Mouse (Mus musculus) gastrocnemius, postnatal 4 days (tissue): ENCODE measurements around the gene Ube2cbp. TPM values are rescaled to one million over a fixed set of nuclear protein-coding genes. Genes with fewer than 3 reads are reported as not detected.

Experiments
- DNase-seq, 2 experiments: peaks; one replicate each; pipeline ENCODE4 v3.0.0; 2021 to 2022; ENCODE audit warnings: low spot score in 2 of 2, mixed read lengths in 2 of 2
- long read RNA-seq, 2 experiments: library from polyadenylated mRNA; stranded (forward); transcript quantifications; one replicate each; pipeline ENCODE4 v2.0.0; 2021
- total RNA-seq, 2 experiments: library from RNA; stranded (reverse); gene quantifications; 2 replicates each; pipeline ENCODE4 v1.2.3; 2021

Ube2cbp gene
- 1 to 10 TPM; 2.6 to 2.9 TPM for total RNA-seq
- long read RNA-seq, experiment 1, partial matches to known transcripts, result 0 of 2 reads
- long read RNA-seq, experiment 1, other reads (novel, unspliced or antisense), result 1 of 2 reads
- long read RNA-seq, experiment 2, result 0 reads

- peak; percentile 71 to 85 for DNase-seq
Observed at GRCm38 (mm10) chr9:86464151-86465105, at the start of gene Ube2cbp. Gene Ube2cbp, minus strand, starts transcription at chr9:86464950.

- no peak for DNase-seq
Observed at GRCm38 (mm10) chr9:86514390-86514789, 49.6 kb upstream of the Ube2cbp start.

GRCm38 (mm10) chr9:86513733-86514132 is 49.0 kb upstream of the Ube2cbp start:
- DNase-seq, result no peak

GRCm38 (mm10) chr9:86507437-86507836 is 42.7 kb upstream of the Ube2cbp start:
- DNase-seq, result no peak

- no peak for DNase-seq
Observed at GRCm38 (mm10) chr9:86499083-86499482, 34.3 kb upstream of the Ube2cbp start.

GRCm38 (mm10) chr9:86496261-86496660 is 31.5 kb upstream of the Ube2cbp start:
- no peak for DNase-seq

- no peak for DNase-seq
Observed at GRCm38 (mm10) chr9:86491740-86492139, 27.0 kb upstream of the Ube2cbp start.

- DNase-seq, result no peak
Observed at GRCm38 (mm10) chr9:86482236-86482635, 17.5 kb upstream of the Ube2cbp start.

GRCm38 (mm10) chr9:86478414-86479093 is 13.8 kb upstream of the Ube2cbp start:
- no peak for DNase-seq

GRCm38 (mm10) chr9:86476763-86477162 is 12.0 kb upstream of the Ube2cbp start:
- DNase-seq, result no peak

GRCm38 (mm10) chr9:86475956-86476355 is 11.2 kb upstream of the Ube2cbp start:
- DNase-seq, result no peak

- peak; percentile 90 to 91 for DNase-seq
Observed at GRCm38 (mm10) chr9:86466990-86467870, 2.5 kb upstream of the Ube2cbp start, which contains the start of gene Dop1a. Gene Dop1a, plus strand, starts transcription at chr9:86467154.

- no peak for DNase-seq
Observed at GRCm38 (mm10) chr9:86453626-86454025, 11.1 kb downstream of the Ube2cbp start.

- DNase-seq, result peak in 1 of 2 experiments; percentile 50
Observed at GRCm38 (mm10) chr9:86451617-86452016, 13.1 kb downstream of the Ube2cbp start.

GRCm38 (mm10) chr9:86451094-86451493 is 13.7 kb downstream of the Ube2cbp start:
- no peak for DNase-seq

GRCm38 (mm10) chr9:86449581-86449980 is 15.2 kb downstream of the Ube2cbp start:
- DNase-seq, result peak; percentile 58 to 70

GRCm38 (mm10) chr9:86447431-86447830 is 17.3 kb downstream of the Ube2cbp start:
- DNase-seq, result no peak

GRCm38 (mm10) chr9:86446847-86447246 is 17.9 kb downstream of the Ube2cbp start:
- DNase-seq, result no peak

- no peak for DNase-seq
Observed at GRCm38 (mm10) chr9:86442248-86442647, 22.5 kb downstream of the Ube2cbp start.

- no peak for DNase-seq
Observed at GRCm38 (mm10) chr9:86438337-86439009, 26.3 kb downstream of the Ube2cbp start.
